Mouse (Mus musculus): ENCODE measurements at regions not wholly inside any gene's neighbourhood (a gene's known extent, or its start where the extent isn't known, plus 50 kb on each side); places are given as distances from the start of the nearest gene placed in this dataset.
A peak's percentile ranks its signal among the peaks of the same experiment; 100 is the strongest.

DNA sequence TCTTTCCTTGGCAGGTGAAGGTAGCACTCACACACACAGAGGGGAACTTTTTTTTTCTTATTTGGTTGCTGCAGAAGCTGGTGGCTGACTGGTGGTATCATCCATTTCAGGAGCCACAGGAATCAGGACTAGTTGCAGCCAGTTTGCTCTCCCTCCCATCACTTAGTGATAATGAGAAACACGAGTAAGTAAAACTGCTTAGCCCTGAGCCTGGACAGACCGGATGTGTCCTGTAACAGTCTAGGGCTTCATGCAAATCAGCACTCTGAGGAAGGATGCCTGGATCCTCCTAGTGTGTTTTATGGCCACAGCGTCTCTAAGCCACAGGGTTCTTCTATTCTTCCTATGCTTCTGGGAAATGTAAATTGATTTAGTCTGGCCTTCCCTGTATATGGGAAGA, 397.2 kb upstream of the Adgrl2 start:
- no peak for DNase-seq (ENCODE audit: low spot score in 2 of 2)
- intact Hi-C loops (cut with DNase I), result no loop called here

DNA sequence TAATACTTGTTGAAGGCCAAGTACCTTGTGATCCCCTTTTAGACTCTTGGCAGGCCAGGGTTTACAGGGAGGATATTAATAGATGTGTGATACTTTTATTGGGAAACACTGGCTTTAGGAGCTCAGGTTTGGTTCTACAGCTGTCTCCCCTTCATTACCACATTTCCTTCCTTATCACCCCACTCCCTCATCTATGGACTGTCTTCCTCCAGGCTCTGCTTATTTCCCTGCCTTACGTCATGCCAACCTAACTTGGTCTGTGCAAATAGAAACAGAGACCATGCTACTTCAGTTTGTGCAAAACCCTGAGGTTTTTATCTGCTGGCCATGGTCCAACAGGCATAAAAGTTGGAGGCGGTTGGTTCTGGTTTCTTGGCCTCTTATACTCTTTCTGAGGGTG, 395.7 kb upstream of the Adgrl2 start:
- intact Hi-C loops (cut with DNase I), result no loop called here
- DNase-seq (ENCODE audit: low spot score in 2 of 2), result no peak

DNA sequence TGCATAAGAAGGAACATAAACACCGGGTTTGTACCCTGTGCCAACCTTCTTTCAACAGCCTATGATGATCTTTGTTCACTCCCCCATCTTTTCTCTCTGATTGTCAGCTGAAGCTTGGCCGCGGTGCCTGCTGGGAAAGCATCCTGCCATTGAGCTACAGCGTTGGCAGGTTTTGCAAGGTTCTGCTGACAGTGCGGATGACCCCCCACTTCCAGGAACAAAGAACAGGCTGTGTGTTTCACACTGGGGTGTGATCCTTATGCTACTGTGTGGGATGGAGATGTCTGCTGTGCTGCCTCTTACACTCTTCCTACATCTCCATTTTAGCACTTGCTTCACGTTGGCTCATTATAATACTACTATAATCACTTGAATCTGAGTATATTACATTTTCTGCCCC, 395.0 kb upstream of the Adgrl2 start:
- no peak for DNase-seq (ENCODE audit: low spot score in 2 of 2)
- intact Hi-C loops (cut with DNase I), result no loop called here

DNA sequence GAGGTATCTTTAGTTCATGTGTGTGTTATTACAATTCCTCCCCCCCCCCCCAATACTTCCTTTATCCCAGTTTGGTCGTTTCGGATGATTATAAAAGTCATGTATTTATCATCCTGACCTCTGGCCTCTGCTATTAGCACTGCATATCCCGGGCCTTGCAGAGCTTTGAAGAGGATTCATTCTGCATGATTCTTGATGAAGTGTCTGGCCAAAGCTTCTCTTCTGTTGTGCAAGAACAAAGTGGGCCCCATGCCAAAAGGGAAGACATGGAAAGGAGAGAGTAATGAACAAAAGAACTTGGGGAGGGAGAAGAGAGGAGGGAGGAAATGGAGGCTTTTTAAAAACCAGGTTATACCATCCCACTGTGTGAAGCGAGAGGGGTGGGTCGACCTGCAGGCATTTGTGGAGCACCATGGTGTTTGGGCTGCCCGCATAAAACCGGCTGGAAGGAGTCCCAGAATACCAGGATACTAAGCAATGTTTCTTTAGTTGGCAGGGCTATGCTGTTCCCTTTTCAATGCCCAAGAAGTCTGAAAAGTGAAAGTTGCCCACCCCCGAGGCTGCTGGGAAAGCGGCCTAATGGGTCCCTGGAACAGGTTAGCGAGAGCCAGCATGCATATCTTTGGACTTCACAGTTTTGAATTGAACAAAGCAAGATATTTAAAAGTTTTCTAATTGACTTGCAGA, 391.3 kb upstream of the Adgrl2 start:
- DNase-seq (ENCODE audit: low spot score in 2 of 2), result peak in 1 of 2 experiments; percentile 39
- intact Hi-C loops (cut with DNase I), result no loop called here

DNA sequence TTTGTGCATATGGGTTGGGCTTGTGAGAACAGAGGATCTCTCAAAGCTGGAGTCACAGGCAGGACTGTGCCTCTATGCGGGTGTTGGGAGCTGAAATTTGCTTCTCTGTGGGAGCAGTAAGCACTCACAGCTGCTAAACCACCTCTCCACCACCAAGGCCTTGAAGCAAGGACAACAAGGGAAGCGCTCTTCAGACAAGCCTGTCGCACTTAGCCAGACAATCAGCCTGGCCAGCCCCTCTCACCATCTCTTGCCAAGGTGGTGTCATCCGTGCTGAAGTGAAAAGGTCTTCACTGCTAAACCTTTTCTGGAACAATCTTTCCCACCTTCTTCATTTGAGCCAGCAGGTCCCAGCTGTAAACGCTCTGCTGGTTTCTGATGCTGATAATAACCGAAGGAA, 390.7 kb upstream of the Adgrl2 start:
- DNase-seq (ENCODE audit: low spot score in 2 of 2), result no peak
- intact Hi-C loops (cut with DNase I), result no loop called here

DNA sequence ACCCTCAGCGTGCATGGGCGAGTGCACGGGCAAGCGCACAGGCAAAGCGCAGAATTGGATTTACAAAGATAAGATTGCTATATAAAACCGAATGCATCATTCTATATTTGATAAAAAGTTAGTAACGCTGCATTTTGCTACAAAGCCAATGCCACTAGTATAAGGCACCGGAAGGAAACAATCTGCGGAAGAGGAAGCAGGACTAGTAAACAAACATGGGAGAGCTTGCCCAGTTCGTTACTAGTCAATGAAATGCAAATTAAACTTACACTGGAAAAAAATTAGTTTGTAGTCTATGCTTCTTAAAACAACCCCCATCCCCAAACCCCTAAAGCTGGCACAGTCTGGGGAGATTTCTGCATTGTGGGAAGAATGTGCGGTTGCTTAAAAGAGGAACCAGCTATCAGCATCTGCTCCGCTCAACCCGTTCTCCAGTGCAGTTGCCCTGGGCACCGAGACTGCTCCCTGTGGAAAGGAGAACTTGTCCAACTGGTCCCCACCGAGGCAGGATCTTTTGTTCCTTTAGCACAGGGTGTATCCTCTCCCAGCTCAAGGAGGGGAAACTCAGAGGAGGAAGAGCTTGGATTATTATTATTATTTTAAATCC, 389.6 kb upstream of the Adgrl2 start:
- intact Hi-C loops (cut with DNase I), result no loop called here
- peak in 1 of 2 experiments; percentile 19 for DNase-seq (ENCODE audit: low spot score in 2 of 2)

DNA sequence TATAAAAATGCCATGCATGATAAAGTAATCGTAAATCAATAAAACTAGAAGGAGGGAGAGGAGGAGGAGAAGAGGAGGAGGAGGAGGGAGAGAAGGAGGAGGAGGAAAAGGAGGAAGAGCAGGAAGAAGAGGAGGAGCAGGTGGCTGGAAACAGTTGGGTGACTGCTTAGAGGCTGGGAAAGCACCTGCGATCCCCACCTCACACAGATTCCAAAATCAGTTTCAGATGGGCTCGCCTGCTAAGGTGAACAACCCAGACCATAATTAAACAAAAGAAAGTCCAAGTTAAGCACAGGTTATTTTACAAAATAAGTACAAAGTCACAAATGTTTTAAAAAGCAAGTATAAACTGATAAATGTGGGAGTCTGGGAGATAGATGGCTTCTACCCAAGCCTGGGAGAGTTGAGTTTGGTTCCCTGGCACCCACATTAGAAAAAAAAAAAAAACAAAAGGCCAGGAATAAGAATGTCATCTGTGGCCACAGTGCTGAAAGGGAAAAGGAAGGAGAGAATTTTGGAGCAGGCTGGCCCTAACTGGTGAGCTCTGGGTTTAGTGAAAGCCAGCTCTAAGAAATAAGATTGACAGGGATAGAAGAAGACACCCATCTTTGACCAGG, 389.0 kb upstream of the Adgrl2 start:
- DNase-seq (ENCODE audit: low spot score in 2 of 2), result no peak
- intact Hi-C loops (cut with DNase I), result no loop called here

DNA sequence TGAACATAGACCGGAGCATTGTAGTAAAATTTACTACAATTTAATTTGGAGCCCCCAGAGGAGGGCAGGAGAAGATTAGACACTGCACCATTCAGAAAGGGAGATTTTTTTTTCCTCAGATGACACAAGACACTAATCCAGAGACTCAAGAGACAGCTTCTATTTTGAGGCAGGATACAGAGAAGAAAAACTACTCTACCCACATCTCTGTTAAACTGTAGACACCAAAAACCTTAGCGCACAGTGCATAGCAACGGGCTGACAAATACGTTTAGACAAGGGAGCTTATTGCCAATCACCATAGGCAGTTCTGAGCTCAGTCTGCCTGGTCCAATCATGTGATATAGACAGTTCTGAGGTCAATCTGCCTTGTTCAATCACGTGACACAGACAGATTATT, 381.1 kb upstream of the Adgrl2 start:
- intact Hi-C loops (cut with DNase I), result no loop called here
- no peak for DNase-seq (ENCODE audit: low spot score in 2 of 2)

DNA sequence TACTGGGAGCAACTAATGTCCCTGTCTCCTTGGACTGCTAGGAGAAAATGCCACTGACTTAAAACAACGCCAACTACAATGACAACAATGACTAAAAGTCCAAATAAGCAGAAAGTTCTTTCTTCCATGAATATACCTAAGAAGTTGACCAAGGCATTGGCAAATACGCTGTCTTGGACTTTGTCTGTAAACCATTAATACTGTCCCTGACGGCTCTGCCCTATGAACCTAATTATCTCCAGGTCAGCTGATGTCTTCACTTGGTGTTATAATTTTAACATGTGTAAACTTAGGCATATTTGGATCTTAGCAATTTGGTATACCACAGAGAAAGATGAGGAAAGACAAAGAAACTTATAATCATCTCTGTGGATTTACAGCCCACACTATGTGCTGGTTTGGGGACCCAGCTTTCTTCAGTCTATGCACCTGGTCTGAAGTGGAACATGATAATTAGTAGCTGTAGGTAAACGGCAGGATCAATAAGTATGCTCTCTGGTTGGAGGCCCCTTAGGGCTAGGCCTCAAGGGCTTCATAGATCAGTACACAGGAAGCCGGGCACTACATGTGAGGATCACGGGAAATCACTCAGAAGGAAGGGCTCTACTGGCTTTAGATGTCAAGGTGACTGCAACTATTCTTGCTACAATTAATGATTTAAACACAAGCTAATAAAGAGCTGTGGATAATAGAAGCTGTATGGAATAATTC, 380.3 kb upstream of the Adgrl2 start:
- no peak for DNase-seq (ENCODE audit: low spot score in 2 of 2)
- intact Hi-C loops (cut with DNase I), result no loop called here

DNA sequence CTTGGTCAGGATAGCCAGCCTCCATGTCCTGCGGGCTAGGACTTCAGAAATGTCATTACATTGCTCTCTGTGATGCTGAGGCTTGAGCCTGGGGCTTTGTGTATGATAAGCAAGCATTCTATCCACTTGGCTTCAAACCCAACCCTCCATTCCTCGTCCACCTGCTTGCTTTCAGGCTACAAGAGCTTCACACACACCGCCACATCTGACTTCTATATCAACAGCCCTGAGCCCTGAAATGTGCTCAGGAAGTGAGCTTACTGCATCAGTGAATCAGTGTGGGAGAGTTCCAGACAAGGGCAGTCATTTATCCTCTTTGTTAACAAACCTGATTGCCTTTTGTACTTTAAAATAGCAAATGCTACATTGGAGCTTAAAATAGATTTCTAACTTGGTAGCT, 377.5 kb upstream of the Adgrl2 start:
- intact Hi-C loops (cut with DNase I), result no loop called here
- DNase-seq (ENCODE audit: low spot score in 2 of 2), result no peak

DNA sequence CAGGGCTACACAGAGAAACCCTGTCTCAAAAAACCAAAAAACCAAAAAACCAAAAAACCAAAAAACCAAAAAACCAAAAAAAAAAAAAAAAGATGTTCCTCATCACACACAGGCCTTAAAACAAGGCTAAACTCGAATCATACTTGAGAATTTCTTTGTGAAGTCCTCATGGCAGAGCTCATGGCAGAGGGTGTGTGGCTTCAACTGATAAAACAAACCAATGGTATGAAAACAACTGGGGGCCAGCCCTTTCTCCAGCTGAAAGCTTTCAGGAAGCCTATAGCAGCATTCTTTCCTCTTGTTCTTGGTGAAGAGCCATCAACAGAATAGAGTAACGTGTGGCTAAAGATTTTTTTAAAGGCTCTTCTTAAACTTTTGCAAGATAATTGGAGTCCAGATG, 369.8 kb upstream of the Adgrl2 start:
- intact Hi-C loops (cut with DNase I), result no loop called here

DNA sequence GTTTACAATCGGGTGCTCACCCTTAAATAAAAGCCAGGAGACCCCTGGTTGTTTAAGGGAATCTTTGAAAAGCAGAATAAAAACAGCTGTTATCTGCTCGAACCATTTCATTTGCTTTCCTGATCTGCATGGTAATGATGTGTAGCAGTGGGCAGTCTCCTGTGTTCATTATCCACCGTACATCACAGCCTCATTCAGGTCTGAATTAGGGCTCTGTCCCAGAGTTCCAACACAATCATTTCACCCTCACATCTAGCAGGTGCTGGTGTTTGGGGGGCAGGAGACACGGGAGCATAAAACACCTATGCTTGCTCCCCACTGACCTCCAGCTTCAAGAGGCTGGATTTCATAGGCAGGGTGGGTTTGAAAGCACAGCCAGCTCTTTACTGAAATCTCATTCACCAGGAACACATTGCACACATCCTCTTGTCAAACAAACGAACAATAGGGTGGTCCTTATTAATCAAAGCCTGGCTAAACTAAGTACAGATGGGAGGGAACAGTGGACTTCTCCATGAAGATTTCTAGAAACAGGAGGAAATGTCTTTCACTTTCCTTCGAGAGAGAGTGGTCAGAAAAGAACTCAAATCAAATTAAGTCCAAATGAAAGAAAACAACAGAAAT, 368.3 kb upstream of the Adgrl2 start:
- no peak for DNase-seq (ENCODE audit: low spot score in 2 of 2)
- intact Hi-C loops (cut with DNase I), result no loop called here

More for the DNA sequence above, 369.8 kb upstream of the Adgrl2 start:
- no peak for DNase-seq (ENCODE audit: low spot score in 2 of 2)

DNA sequence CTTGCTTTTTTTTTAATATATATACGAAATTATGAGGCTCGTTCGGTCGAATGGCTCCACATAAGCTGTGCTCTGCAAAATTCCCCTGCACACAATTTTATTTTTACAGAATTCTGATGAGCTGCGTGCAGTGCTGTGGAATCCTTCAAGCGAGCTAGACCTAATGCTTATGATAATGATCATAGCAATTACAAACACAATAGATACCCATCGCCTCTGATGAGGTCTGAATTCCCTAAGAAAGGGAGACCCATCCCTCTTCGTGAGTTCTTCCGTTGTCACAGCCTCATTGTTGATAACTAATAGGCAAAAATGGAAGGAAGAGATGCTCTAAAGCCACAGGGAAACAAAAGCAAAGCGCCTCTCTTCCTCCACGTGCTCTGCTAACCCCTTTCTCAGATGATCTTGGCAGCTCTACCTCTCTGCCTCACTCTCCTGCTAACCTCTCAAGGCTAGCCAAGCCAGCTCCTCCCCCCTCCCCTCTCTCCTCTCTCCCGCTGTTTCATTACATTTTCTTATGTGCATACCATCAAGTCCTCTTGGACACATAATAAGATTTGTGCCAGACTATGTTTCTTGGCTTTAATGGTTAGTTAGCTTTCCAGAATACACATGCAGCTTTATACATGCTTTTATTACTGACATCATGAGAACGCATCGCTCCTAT, 367.7 kb upstream of the Adgrl2 start:
- intact Hi-C loops (cut with DNase I), result no loop called here
- no peak for DNase-seq (ENCODE audit: low spot score in 2 of 2)

DNA sequence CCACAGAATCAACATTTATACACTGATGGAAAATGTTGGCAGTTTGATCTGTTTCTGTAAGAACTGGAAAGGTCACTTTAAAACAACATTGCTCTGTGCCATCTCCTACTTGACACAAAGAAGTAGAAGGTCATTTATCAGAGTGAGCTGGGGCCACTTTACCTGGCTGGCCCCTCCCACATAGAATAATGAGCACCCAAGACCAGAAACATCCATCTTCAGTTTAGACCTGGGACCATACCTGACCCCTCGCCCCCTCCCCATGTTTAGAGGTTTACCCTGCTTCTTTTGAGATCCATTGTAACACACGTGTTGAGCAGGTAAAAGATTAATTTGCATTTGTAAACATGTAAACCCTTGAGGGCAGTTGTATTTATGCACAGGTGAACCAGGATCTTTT, 366.8 kb upstream of the Adgrl2 start:
- intact Hi-C loops (cut with DNase I), result no loop called here
- DNase-seq (ENCODE audit: low spot score in 2 of 2), result no peak

DNA sequence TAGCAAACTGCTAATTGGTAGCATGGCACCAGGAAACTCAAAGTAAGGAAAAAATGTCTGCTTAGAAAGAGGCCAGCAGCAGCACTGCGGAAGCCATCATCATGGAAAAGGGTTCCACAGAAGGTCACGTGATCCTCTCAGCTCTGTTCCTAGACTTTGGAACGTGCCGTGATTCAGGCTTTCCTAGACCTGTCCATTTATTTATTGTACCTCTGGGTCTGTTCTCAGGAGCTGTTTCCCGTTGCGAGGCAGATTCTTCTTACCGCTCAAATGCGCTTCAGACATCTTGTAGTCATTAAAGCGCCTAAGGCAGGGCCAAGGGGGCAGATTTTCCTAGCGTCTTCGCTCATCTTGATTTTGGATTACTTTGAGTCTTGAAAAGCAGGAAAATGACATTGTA, 365.0 kb upstream of the Adgrl2 start:
- no peak for DNase-seq (ENCODE audit: low spot score in 2 of 2)
- intact Hi-C loops (cut with DNase I), result no loop called here

DNA sequence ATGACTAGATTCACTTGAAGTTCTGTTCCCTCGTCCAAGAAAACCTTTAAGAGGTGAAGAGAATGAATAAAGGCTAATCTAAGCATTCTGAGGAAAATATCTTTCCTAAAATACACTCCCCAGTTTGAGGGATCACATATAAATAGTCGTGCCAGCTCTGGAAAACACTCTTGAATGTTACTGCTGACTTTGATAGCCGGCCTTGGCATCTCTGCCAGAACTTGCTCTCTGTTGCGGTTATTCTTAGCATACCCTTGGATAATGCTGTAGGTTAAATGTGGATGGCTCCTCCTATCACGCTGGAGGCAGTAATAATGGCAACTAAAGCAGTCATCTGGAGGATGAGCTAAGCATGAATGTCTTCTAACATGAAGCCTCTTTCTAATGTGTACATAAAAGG, 363.6 kb upstream of the Adgrl2 start:
- DNase-seq (ENCODE audit: low spot score in 2 of 2), result no peak
- intact Hi-C loops (cut with DNase I), result no loop called here

DNA sequence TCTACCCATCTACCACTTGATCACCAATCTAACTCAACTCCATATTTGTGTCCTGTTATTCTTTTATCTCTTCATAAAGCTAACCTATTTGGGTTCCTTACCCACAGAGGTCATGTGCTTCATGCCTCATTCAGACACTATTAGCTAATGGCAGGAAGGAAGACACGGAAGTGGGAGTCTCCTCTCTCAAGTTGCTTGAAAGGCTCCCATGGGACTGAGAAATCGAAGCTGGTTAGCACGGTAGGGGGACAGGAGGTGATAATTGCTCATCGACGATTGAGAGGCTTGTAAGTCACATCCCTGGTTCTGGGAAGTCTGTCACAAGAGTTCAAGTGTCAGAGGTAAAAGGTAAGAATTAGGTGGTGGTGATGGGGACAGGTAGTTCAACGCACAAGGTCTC, 362.2 kb upstream of the Adgrl2 start:
- no peak for DNase-seq (ENCODE audit: low spot score in 2 of 2)
- intact Hi-C loops (cut with DNase I), result no loop called here

DNA sequence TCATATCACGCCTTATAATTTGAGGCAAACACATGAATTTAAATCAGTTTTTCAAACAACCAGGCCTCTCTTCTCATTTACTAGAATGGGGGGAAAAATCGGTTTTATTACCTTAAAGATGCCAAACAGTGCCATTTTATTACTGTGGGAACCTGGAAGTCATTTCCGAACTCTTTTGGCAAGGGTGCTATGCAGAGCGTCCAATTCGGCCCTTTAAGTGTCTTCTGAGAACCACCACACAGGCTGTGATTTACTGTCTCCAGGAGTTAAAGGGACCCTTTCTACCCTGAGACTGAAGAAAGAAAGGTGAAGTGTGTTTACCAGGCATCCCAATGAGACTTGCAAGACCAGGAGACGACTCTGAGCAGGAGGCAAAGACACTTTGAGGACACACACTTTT, 359.4 kb upstream of the Adgrl2 start:
- DNase-seq (ENCODE audit: low spot score in 2 of 2), result no peak
- intact Hi-C loops (cut with DNase I), result loop anchor here (2.0 kb wide), 1 partner anchor 351 kb away; no protein-coding TSS in a partner anchor

DNA sequence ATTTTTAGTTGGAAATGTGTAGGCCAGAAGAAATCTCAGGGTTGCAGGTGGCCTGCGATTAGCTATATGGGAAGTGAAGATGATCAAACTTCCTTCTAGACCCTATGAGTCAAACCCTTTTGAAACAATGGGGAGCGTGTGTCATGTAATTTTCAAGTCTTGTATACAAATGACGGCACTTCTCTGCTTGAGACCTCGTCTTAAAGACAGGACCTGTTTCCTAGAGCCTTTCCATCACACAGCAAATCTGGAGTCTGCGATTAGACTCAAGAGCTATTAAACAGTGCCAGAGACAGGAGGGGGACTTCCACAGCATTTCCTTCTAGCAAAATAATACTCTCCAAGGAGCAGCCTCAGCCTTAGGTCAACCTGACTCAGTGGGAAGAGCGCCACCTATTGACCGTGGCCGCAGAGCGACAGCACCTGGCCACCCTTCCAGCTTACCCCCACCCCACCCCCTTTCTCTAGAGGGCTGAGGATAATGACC, 358.9 kb upstream of the Adgrl2 start:
- peak; percentile 25 to 28 for DNase-seq (ENCODE audit: low spot score in 2 of 2)
- intact Hi-C loops (cut with DNase I), result loop anchor here (2.0 kb wide), 1 partner anchor 350 kb away; no protein-coding TSS in a partner anchor
